Mouse (Mus musculus) adrenal gland, postnatal 4 days (tissue): ENCODE data around the gene Gli2. TPM values are rescaled to one million over a fixed set of nuclear protein-coding genes. Genes with fewer than 3 reads are reported as not detected.

Experiments used
- DNase-seq, 2 experiments: peaks; one replicate each; pipeline ENCODE4 v3.0.0; 2021 to 2022; ENCODE audit warnings: low spot score in 2 of 2, mixed read lengths in 2 of 2
- microRNA-seq: library from miRNA; unstranded; fragments of <30 nt; microRNA quantifications from one replicate; pipeline ENCODE4 v1.2.0, GENCODE M21; 2021
- total RNA-seq, 2 experiments: library from RNA; stranded (reverse); gene quantifications; 2 replicates each; pipeline ENCODE4 v1.2.3; 2021

Gene Gli2
- total RNA-seq, 2 experiments from 2014 or later: 3.9 to 4.3 TPM

DNA sequence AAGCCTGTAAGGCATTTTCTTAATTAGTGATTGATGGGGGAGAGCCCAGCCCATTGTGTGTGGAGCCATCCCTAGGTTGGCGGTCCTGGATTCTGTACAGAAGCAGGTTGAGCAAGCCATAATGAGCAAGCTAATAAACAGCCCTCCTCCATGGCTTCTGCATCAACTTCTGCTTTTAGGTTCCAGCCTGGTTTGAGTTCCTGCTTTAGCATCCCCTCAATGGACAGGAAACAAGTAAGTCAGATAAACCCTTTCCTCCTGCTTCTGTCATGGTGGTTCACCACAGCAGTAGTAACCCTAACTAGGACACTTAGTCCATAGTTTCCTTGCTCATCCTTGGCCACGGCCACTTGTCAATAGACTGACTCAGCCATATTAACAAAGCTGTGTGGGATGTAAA lies 238.4 kb downstream of the Gli2 start:
- DNase-seq: no peak

DNA sequence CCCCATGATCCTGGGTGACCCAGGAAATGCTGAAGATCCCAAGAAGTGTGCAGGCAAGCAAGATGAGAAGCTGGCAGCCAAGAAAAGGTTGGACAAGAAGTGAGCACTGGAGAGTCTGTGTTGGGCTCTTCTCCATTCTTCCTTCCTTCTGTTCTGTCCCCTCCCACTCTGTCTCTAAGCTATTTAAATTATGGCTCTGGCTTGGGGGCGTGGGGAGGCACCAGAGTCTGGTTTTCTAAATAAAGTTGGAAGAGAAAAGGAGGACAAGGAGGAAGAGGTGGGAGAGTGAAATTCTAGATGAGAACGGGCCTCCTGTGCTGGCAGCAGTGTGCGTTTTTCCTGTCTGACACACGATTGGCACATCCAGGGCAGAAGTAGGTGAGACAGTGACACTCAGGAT lies 243.1 kb downstream of the Gli2 start:
- no peak for DNase-seq

DNA sequence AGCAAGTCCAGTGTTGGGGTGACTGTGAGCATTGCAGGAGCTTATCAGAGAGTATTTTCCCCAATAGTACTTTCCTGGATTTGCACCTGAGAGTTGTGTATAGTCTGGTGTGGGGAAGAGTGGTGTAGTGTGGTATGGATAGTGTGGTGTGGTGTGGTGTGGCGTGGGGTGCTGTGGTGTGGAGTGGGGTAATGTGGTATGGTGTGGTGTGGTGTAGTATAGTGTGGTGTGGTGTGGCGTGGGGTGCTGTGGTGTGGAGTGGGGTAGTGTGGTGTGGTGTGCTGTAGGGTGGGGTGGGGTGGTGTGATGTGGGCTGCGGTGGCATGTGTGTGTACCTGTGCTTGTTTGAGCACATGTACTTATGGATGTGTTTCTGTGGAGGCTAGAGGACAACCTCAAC lies 246.7 kb downstream of the Gli2 start:
- no peak for DNase-seq

DNA sequence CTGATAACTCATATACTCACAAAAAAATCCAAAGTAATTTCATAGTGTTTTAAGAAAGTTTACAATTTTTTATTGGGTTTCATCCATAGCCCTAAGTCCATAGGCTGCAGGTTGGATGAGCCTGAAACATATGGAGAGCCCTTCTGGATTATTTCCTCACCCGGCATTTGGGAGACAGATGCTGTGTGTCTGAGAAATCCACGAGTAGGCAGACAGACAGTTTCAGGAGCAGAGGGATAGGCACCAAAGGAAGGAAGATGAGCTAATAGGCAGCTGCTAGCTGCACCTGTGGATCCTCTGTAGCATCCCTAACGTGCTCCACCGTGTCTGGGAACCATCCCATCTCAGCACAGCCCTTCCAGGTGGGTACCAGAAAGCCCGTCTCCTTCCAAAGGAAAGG lies 251.3 kb downstream of the Gli2 start:
- no peak for DNase-seq

DNA sequence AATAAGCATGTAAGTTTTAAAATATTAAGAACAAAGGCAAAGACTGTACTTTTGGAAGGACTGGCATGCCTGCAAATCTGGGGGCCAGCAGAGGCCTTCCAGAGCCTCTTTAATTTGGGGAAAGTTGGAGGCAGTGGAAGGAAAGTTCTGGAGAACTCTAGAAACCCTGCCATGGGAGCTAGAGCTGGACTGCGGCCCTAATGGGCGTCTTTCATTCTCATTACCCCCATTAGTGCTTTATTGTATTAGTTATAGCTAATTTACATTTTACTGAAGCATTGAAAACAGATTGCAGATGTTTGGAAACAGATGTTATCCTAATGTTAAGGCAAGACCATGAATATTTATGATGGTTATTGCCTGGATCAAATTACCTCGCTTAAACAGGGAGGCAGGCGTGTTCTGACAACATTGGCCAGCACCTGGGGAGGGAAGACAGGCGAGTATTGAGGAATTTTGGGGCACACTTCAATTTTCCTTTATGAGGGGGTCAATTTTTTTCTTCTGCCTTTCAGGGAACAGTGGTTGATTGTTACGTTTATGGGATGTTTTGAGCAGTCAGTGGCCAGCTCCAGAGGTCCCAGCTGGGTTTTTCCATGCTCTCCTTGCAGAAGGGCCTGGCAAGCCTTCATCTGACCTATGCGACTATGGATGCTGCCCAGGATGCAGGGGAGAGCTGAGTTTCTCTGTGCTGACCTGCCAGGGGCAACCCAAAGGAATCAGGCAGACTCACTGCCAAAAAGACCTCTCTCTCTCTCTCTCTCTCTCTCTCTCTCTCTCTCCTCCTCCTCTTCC lies 253.9 kb downstream of the Gli2 start:
- DNase-seq: no peak

DNA sequence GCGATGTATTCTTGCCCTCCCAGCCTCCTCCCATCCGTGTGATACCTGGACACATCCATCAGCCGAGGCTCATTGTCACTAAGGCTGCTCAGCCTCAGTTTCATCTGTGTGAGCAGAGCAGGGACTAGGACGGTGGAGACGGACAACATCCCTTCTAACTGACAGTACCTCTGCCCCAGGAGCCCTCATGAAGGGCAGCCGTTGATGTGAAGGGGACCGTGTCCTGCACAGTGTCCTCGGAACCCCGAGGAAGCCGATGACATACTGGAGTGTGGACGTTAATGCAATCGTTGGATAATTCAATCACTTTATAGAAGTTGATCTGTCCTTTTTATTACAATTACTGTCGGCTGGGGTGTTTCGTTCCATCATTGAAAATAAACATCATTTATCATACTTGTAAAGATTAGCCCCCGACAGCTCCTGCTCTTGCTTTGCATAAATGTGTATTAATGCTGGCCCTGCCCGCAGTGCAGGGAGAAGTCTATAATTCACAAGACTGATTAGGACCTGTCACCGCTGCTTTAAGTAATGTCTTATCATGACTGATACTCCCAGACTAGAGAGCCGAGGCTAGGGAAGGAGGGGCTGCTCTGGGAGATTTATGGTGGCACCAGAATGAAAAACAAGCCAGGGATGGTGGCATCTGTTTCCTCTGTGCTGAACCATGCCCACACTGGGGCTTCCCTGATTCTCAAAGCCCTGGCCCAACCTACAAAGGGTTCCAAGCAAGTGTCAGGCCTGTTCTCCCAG lies 257.8 kb downstream of the Gli2 start:
- no peak for DNase-seq

DNA sequence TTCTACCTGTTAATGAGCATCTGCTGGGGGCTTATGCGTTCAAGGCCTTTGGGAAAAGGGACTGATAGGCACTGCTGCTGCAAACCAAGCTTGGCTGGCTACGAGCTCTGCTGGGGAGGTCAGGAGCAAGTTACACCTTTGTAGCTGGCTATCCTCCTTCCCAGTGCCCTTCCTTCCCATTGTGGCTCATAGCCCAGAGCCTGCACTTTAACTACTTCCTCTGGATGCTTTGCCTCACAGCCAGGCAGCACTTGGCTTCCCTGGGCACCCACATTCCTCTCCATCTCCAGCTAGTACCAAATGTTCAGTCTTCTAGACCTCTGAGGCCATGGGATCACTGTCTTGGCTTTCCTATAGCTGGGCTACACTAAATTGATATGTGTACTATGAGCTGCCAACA lies 263.5 kb downstream of the Gli2 start:
- DNase-seq: no peak

DNA sequence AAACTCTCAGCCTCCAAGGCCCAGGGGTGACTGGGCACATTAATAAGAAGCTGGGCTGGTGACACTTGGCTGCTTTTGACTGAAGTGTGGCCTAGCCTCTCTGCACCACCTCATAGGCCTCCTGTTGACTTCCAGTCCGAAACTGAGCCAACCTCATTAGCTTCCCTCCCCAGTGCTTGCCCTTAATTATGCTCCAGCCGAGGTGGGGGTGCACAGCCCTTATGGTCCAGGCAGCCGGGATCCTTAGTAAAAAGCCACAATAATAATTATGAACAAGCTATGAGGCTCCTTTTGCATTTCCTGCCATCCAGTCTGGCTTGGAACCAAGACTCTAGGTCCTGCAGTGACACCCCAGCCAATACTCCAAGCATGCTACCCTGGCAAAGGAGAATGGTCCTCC lies 264.0 kb downstream of the Gli2 start:
- DNase-seq: no peak

DNA sequence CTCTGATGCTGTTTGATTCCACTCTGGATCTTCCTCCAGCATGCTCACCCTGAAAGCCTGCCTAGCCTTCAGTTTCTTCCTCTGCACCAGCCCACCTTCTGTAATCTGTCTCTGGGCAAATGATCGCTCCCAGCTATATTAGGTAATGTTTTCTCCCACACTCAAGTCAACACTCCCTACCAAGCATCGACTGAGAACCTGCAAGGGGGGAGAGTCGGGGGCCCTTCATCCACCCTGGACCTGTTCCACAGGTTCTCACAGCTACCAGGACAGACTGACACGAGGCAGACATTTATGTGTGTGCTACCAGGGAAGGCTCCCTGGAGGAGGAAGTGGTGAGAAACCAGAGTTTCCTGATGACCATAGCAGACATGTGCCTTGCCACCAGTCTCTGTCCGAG lies 264.6 kb downstream of the Gli2 start:
- no peak for DNase-seq

DNA sequence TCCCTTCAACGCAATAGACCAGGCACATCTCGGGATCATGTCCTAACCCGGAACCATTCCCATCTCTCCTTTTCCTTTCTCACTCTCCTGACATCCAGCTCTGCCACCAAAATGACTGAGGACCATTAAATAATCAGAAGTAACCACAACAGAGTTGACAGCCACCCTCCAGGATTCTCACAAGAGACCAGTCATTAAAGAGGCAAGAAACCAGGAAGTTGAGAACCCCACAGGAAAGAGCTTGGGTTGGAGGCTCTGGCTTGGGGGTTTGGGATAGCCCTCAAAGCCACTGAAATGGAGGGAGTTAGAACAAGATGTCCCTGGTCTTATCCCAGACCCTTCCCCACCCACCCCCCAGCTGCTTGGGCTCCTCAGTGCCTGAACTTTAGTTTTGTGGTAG lies 265.9 kb downstream of the Gli2 start:
- no peak for DNase-seq

Small RNA genes within 50 kb of the gene (microRNA-seq; reads per million reads assigned to microRNA genes)
- not detected for gene Mir6346
